Mouse (Mus musculus) heart, embryonic 15.5 days (tissue): ENCODE results near the gene Btf3l4. TPM values are rescaled to one million over a fixed set of nuclear protein-coding genes. Genes with fewer than 3 reads are reported as not detected.
A peak's percentile ranks its signal among the peaks of the same experiment; 100 is the strongest.

Experiments used
- ATAC-seq: fragments of 200-750 bp; cut with Nextera tagmentation; replicated peaks from 2 replicates; pipeline ENCODE4 v1.8.0; 2017; ENCODE audit warnings: low read depth, moderate TSS enrichment; ENCODE audit not compliant: insufficient number of reproducible peaks, insufficient read depth, low FRiP score
- H3K27ac ChIP-seq: fragments of 300-500 bp; sonication (generic); 2 replicates; pipeline ENCODE4 v1.5.1; 2015; ENCODE audit warnings: mild to moderate bottlenecking, inconsistent platforms
- H3K27me3 ChIP-seq: fragments of 300-500 bp; sonication (generic); 2 replicates; pipeline ENCODE4 v1.6.1; 2015; ENCODE audit warnings: inconsistent platforms
- H3K36me3 ChIP-seq: fragments of 300-500 bp; sonication (generic); 2 replicates; pipeline ENCODE4 v1.6.1; 2015; ENCODE audit warnings: mild to moderate bottlenecking, inconsistent platforms
- H3K4me1 ChIP-seq: fragments of 300-500 bp; sonication (generic); replicated peaks from 2 replicates; pipeline ENCODE4 v1.6.1; 2015; ENCODE audit warnings: inconsistent platforms
- H3K4me2 ChIP-seq: fragments of 300-500 bp; sonication (generic); 2 replicates; pipeline ENCODE4 v1.6.1; 2015; ENCODE audit warnings: inconsistent platforms, mild to moderate bottlenecking, moderate library complexity
- H3K4me3 ChIP-seq: fragments of 300-500 bp; sonication (generic); 2 replicates; pipeline ENCODE4 v1.5.1; 2015; ENCODE audit warnings: mild to moderate bottlenecking, inconsistent platforms
- H3K9ac ChIP-seq: fragments of 300-500 bp; sonication (generic); 2 replicates; pipeline ENCODE4 v1.6.1; 2015; ENCODE audit warnings: mild to moderate bottlenecking, inconsistent platforms
- H3K9me3 ChIP-seq: fragments of 300-500 bp; sonication (generic); replicated peaks from 2 replicates; pipeline ENCODE4 v1.6.1; 2016; ENCODE audit warnings: inconsistent platforms
- WGBS: fragments of 180-500 bp; shearing (Covaris S2); methylation state at CpG from one replicate; pipeline ENCODE4 v1.1.7; 2015; ENCODE audit warnings: mixed read lengths; 5-methylcytosine and 5-hydroxymethylcytosine counted together
- polyA plus RNA-seq: library from polyadenylated mRNA; unstranded; fragments of >200 nt; fragmentation: Nextera tagmentation; extraction: Ambion mirVana; gene quantifications from 2 replicates; pipeline ENCODE4 v1.2.1, GENCODE M21; 2015

Btf3l4 gene
- polyA plus RNA-seq = 135 and 166 TPM in 2 replicates

- peak within 1 kb of the TSS; percentile 82 for H3K4me3 ChIP-seq
- H3K27me3 ChIP-seq = no peaks in the 10 kb centered on the region
- H3K9ac ChIP-seq = peak within 1 kb of the TSS; percentile 92
- peak; percentile 92 for ATAC-seq
- H3K36me3 ChIP-seq = peaks cover 12% of the 10 kb centered on the region; the same call in 1 of the 2 replicates
- WGBS = under 1% methylated on average over 62 of the region's 73 CpGs
- H3K9me3 ChIP-seq = no peaks in the 10 kb centered on the region
- H3K4me1 ChIP-seq = peaks cover 35% of the 10 kb centered on the region
- peak within 1 kb of the TSS; percentile 83 for H3K4me2 ChIP-seq
- peak within 1 kb of the TSS; percentile 100 for H3K27ac ChIP-seq
Measured at GRCm38 (mm10) chr4:108832916-108833827, at the start of gene Btf3l4. Btf3l4 (minus strand) TSS chr4:108833614.

- ATAC-seq = peak; percentile 88
Measured at GRCm38 (mm10) chr4:108878963-108879822, 45.8 kb upstream of the Btf3l4 start, which contains the start of gene Rab3b. Rab3b (plus strand) TSS chr4:108879063.

GRCm38 (mm10) chr4:108877901-108878300 lies 44.5 kb upstream of the Btf3l4 start:
- ATAC-seq = no peak
- WGBS = 74% methylated on average over 6 of the region's 6 CpGs
- no peak overlapping the region for H3K9ac ChIP-seq

More at GRCm38 (mm10) chr4:108878963-108879822, 45.8 kb upstream of the Btf3l4 start, which contains the start of gene Rab3b:
- no peak within 1 kb of the TSS for H3K27ac ChIP-seq
- H3K9me3 ChIP-seq = no peaks in the 10 kb centered on the region
- peak within 1 kb of the TSS; percentile 57 for H3K9ac ChIP-seq
- peak within 1 kb of the TSS; percentile 99 for H3K4me2 ChIP-seq
- WGBS = under 1% methylated on average over 46 of the region's 46 CpGs
- peaks cover 8% of the 10 kb centered on the region; the same call in 1 of the 2 replicates for H3K27me3 ChIP-seq
- no peaks in the 10 kb centered on the region for H3K36me3 ChIP-seq
- peaks cover 12% of the 10 kb centered on the region for H3K4me1 ChIP-seq
- peak within 1 kb of the TSS; percentile 58 for H3K4me3 ChIP-seq

GRCm38 (mm10) chr4:108873746-108874145 lies 40.3 kb upstream of the Btf3l4 start:
- Histone ChIP-seq H3K4me2 (no peak overlapping the region), H3K4me3 (no peak overlapping the region), H3K36me3 (no peaks in the 10 kb centered on the region), H3K4me1 (peaks cover 2% of the 10 kb centered on the region), H3K9me3 (no peaks in the 10 kb centered on the region), H3K9ac (no peak overlapping the region), H3K27ac (no peak overlapping the region), H3K27me3 (no peaks in the 10 kb centered on the region)
- 88% methylated on average over 5 of the region's 5 CpGs for WGBS
- no peak for ATAC-seq

More at GRCm38 (mm10) chr4:108877901-108878300, 44.5 kb upstream of the Btf3l4 start:
- Histone ChIP-seq H3K27ac (no peak overlapping the region), H3K4me2 (no peak overlapping the region), H3K9me3 (no peaks in the 10 kb centered on the region), H3K4me3 (no peak overlapping the region), H3K4me1 (peaks cover 12% of the 10 kb centered on the region), H3K36me3 (no peaks in the 10 kb centered on the region), H3K27me3 (peaks cover 8% of the 10 kb centered on the region; the same call in 1 of the 2 replicates)

- Histone ChIP-seq H3K9ac (no peak overlapping the region), H3K27me3 (no peaks in the 10 kb centered on the region), H3K4me2 (no peak overlapping the region), H3K4me3 (no peak overlapping the region), H3K4me1 (no peaks in the 10 kb centered on the region), H3K36me3 (no peaks in the 10 kb centered on the region), H3K27ac (no peak overlapping the region), H3K9me3 (no peaks in the 10 kb centered on the region)
- ATAC-seq = no peak
- 36% methylated on average over 10 of the region's 10 CpGs for WGBS
Measured at GRCm38 (mm10) chr4:108869730-108870374, 36.4 kb upstream of the Btf3l4 start.

GRCm38 (mm10) chr4:108866806-108867205 lies 33.4 kb upstream of the Btf3l4 start:
- 70% methylated on average over 7 of the region's 7 CpGs for WGBS
- ATAC-seq = no peak
- peaks cover 18% of the 10 kb centered on the region; the same call in 1 of the 2 replicates for H3K36me3 ChIP-seq

GRCm38 (mm10) chr4:108848505-108848848 lies 15.1 kb upstream of the Btf3l4 start, which contains the start of gene A730015C16Rik:
A730015C16Rik (minus strand) TSS chr4:108848619.
- no peaks in the 10 kb centered on the region for H3K27me3 ChIP-seq
- no peaks in the 10 kb centered on the region for H3K9me3 ChIP-seq
- peak within 1 kb of the TSS; percentile 82 for H3K9ac ChIP-seq
- peak within 1 kb of the TSS; percentile 88 for H3K4me3 ChIP-seq
- H3K4me1 ChIP-seq = peaks cover 16% of the 10 kb centered on the region
- H3K36me3 ChIP-seq = peaks cover 7% of the 10 kb centered on the region
- H3K27ac ChIP-seq = peak within 1 kb of the TSS; percentile 88
- 7% methylated on average over 20 of the region's 20 CpGs for WGBS
- peak within 1 kb of the TSS; percentile 93 for H3K4me2 ChIP-seq
- 0 out of 2 replicates have a peak, but pooled peaks have one; percentile 23 for ATAC-seq

More at GRCm38 (mm10) chr4:108866806-108867205, 33.4 kb upstream of the Btf3l4 start:
- no peak overlapping the region for H3K4me3 ChIP-seq
- no peaks in the 10 kb centered on the region for H3K27me3 ChIP-seq
- H3K27ac ChIP-seq = no peak overlapping the region
- H3K9me3 ChIP-seq = no peaks in the 10 kb centered on the region
- H3K9ac ChIP-seq = no peak overlapping the region
- no peak overlapping the region for H3K4me2 ChIP-seq
- no peaks in the 10 kb centered on the region for H3K4me1 ChIP-seq

- WGBS = under 1% methylated on average over 77 of the region's 77 CpGs
- no peaks in the 10 kb centered on the region for H3K9me3 ChIP-seq
- 0 out of 2 replicates have a peak, but pooled peaks cover 4% of the 10 kb centered on the region for H3K36me3 ChIP-seq
- peak; percentile 80 for ATAC-seq
- peaks cover 18% of the 10 kb centered on the region for H3K4me1 ChIP-seq
- H3K27me3 ChIP-seq = no peaks in the 10 kb centered on the region
- H3K4me2 ChIP-seq = peak within 1 kb of the TSS; percentile 93
- peak within 1 kb of the TSS; percentile 88 for H3K27ac ChIP-seq
- peak within 1 kb of the TSS; percentile 88 for H3K4me3 ChIP-seq
- peak within 1 kb of the TSS; percentile 82 for H3K9ac ChIP-seq
Measured at GRCm38 (mm10) chr4:108847715-108848504, 14.5 kb upstream of the Btf3l4 start, which contains the start of gene Kti12. Kti12 (plus strand) TSS chr4:108847785.

GRCm38 (mm10) chr4:108845824-108846569 lies 12.6 kb upstream of the Btf3l4 start:
- Histone ChIP-seq H3K27ac (no peak overlapping the region), H3K4me2 (no peak overlapping the region), H3K9ac (no peak overlapping the region), H3K9me3 (no peaks in the 10 kb centered on the region), H3K4me1 (peaks cover 24% of the 10 kb centered on the region), H3K36me3 (no peaks in the 10 kb centered on the region), H3K27me3 (no peaks in the 10 kb centered on the region), H3K4me3 (no peak overlapping the region)
- WGBS = 68% methylated on average over 5 of the region's 5 CpGs
- no peak for ATAC-seq
